Mouse (Mus musculus) adrenal gland (tissue): ENCODE measurements around the gene Mdm2.

Source experiments
- intact Hi-C: fragments of 180-260 bp; cut with DNase I; formaldehyde crosslinking; loops from one replicate; pipeline ENCODE4 v1.15.1; 2025

Gene Mdm2

DNA sequence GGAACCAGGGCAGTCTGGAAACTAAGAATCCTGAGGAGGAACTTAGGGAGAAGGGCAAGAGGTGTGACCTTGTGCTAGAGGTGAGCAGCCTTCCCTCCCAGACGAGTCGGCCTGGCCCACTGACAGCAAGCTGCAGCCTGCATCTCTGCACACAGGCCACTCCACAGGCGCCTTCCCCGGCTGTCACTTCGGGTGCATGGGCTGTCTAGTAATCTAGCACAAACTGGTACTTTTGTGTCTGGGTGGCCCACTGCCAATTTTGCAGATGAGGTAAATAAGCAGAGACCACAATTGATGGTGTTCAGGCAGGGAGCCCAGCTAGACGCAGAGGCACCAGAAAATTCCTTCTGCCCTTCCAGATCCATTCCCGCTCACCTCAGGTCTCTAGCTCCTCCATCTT, 37.9 kb downstream of the Mdm2 start:
- intact Hi-C loops = no loop called here

DNA sequence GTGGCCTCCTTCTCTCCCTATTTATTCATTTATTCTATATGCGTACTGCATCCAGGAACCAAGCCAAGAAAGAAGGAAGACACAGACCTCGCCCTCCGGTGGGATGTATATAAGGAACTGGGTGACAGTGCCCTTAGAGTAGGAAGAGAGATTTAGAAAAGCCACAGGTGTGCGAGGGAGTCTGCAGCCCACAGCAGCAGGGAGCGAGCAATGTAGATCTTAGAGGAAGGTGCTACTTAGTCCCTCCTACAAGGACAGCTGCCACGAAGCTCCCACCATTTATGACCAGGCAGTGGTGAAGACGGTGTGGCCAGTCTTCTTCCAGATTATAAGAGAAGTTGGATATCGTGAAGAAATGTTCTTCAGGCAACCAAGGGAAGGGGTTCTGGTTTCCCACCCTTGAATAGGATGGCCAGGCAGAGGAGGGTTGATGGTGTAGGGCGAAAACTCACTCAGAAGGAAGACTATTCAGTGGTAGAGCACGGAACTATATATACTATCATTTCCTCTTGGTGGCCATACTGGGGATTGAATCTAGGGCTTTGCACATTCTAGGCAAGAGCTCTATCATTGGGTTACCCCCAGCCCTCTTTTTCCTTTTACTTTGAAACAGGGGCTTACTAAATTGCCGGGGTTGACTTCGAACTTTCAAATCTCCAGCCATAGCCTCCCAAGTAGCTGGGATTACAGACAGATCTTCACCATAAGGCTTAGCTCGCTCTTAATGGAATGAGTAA, 38.5 kb downstream of the Mdm2 start:
- intact Hi-C loops = no loop called here

DNA sequence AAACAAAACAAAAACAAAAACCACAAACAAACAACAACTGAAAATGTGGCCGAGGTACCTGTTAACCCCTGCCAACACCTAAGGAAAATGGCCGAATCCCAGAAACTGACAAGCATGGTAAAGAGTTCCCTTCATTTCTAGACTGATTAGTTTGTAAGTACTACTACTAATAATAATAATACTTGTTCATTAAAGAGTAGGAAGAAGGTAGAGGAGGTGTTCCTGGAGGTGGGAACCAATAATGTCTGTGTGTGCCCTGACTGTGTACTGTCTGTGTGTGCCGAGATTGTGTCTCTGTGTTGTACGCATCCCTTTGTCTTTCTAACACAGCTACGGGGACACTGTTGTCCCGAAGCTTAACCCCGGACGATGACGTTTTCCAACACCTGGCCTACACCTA, 39.3 kb downstream of the Mdm2 start:
- intact Hi-C loops = no loop called here

DNA sequence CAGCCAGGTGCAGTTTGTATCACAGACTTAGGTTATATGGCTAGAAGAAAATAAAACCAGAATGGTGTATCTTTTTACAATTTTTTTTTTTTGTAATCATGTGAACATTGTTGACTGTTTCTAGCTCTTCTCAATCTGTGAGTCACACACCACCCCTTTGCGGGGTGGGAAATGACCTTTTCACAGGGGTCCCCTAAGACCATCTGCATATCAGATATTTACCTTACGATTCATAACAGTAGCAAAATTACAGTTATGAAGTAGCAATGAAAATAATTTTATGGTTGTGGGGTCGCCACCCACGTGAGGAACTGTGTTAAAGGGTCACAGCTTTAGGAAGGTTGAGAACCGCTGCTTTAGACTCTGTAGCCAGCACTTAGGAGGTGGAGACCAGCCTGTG, 39.8 kb downstream of the Mdm2 start:
- intact Hi-C loops = no loop called here

DNA sequence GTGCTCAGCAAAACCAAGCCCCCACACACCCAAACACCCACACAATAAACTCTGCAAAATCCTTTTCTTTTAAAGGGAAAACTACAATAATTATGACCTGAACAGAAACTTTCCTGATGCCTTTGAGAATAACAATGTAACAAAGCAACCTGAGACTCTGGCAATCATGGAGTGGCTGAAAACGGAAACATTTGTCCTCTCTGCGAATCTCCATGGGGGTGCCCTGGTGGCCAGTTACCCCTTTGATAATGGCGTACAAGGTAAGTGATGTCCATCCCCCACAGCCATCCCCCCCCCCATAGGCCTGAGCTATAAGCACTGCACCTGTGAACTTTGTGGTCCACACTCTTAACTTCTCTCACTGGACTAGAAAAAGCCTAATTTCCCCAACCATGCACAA, 40.5 kb downstream of the Mdm2 start:
- intact Hi-C loops = no loop called here

DNA sequence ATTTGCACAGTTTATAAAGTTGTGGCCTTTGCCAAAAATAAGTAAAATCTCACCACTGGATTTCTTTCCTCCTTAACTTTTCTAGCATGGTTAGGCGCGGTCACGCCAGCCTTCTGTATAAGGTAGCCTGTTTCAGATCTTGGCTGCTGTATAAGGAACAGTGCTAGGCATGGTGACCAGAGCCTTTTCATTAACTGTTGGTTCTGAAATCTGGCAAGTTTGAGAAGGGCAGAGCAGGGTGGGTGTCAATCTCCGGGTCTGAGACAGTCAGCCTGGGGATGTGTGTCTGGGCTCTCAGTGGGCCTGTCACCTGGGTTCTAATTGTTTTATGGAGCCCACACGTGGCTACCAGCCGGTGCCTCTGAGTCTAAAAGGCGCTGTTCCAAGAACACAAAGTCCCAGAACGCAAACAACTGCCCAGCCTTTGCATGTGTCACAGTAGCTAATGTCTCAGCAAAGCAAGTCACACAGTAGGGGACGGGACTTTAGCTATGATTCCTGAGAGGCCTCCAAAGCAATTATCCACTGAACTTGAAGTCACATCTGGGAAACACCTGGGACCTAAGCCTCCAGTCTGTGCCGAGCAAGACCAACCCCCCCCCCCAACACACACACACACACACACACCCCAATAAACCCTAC, 41.0 kb downstream of the Mdm2 start:
- intact Hi-C loops = no loop called here

DNA sequence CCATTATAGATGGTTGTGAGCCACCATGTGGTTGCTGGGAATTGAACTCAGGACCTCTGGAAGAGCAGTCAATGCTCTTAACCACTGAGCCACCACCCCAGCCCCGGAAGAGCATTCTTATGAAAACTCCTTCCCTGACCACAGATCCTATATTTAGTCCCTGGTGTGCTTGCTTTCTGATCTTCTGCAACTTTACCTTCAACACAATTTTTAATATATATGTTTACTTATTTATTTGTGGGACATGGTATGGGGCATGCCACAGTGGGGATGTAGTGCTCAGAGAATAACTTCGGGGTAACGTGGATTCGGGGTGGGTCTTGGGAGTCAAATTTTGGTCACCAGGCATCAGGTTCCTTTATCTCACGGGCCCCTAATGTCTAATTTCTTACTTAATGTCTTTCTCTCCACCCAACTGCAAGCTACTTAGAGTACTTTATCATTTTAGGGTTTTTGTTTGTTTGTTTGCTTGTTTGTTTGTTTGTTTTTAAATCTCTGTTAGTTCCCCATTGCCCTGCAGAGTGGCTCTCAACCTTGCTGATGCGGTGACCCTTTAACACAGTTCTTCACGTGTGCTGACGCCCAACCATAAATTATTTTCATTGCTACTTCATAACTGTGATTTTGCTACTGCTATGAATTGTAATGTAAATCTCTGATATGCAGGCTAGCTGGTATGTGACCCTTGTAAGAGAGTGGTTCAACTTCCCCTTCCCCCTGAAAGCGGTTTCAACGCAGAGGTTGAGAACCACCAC, 41.8 kb downstream of the Mdm2 start:
- intact Hi-C loops = no loop called here

DNA sequence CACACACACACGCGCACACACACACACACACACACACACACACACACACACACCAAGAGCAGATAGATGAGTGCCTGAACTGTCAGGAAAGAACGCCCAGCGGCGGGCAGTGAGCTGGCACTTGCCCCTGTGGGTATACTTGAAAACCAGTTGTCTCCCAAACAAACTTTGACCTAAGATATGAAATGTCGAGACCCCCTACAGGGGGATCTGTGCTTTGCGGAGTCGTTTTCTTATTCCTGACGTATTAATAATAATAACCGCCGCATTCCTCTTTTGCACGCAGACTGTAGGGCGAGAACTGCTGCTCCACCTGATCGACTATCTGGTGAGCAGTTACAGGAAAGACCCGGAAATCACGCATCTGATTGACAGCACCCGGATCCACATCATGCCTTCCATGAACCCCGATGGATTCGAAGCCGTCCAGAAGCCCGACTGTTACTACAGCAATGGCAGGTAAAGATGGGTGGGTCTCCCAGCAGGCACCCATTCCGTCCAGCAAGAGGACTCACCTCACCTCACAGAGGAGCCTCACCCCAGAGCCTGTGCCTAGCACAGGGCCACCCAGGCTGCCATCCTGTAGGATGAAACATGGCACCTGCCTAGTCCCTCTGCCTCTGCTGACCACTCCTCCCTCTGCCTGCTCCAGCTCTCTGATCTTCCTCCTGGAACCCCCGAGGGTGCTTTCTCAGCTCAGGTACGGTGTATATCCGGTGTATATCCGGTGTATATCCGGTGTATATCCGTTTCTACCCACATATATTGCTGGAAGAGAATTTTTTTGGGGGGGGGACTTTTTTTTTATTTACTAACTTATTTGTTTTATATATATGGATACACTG, 42.7 kb downstream of the Mdm2 start:
- intact Hi-C loops = no loop called here

DNA sequence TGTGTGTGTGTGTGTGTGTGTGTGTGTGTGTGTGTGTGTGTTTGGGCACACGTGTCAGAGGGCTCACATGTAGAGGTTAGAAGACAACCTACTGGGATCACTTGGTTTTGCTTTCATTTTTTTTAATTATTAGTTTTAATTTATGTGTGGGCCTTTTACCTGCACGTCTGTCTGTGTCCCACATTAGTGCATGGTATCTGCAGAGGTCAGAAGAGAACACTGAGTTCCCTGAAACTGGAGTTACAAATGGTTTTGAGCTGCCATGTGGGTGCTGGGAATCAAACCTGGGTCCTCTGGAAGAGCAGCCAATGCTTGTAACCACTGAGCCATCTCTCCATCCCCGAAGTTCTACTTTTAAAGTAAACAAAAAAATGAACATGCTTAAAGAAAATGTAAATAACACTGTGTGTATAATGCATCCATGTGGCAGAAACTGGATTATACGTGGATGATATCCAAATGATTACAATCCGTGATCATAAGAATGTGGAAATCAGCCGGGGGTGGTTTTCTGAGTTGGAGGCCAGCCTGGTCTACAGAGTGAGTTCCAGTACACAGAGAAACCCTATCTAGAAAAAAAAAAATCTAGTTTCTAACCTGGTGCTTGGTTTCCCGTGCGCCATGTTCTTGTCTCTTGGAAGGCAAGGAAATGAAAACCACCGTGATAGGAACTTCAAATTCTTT, 43.5 kb downstream of the Mdm2 start:
- intact Hi-C loops = no loop called here

DNA sequence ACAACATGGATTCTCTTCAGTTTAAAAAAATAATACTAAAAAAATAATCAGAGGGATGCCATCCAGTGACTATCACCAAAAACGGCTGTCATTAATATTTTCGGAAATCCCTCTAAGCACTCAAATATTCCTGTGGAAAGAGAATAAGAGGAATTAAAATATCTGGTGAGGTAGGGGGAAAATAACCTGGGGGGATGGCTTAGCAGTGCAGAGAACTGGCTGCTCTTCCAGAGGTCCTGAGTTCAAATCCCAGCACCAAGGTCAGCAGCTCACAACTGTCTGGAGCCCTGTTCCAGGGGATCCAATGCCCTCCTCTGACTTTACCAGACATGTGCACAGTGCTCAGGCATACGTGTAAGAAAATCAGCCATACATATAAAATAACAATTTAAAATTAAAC, 44.2 kb downstream of the Mdm2 start:
- intact Hi-C loops = no loop called here

DNA sequence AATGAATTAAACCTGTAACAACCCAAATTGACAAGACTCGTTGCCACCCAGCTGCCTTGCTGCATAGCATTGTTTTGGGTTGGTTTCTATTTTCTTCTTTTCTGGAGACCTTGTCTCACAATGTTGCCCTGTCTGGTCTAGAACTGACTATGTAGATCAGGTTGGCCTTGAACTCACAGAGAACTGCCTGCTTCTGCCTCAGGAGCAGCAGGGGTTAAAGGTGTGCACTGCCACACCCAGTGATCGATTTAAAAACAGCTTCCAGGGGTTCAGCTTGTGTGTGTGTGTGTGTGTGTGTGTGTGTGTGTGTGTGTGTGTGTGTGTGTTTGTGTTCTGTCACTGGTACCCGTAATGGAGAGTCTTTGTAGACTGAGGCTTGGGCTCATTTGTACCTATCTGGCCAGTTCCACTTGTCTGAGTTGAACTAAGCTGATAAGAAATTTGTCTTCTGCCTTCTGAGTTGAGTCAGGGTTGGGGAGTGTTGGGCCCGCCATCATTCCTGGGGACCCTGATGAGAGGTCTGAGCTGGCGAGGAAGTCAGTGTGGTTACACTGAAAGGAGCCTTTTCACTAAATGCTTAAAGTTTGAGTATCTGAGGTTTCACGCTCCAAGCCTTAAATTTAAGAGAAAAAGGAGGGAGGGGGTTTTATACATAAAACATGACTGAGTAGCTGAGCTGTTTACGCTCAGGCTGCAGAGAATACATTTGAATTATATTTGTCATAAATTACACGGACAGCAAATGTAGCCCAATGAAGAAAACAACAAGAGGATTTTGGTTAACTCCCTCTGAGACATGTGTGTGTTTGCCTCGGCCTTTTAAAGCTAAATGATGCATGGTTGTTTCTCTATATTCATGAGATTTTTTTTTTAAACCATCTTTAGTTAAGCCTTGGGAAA, 44.9 kb downstream of the Mdm2 start:
- intact Hi-C loops = no loop called here

DNA sequence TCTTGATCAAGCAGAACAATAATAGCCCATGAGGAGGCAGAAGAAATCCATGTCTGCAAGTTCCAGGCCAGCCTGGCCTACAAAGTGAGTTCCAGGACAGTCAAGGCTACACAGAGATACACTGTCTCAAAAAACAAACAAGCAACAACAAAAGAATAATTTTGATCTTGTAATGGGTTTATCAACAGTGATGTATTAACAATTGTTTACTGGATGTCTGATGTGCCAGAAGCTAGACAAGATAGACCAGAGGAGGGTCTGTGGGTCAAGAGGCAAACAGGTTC, 45.7 kb downstream of the Mdm2 start:
- intact Hi-C loops = no loop called here

DNA sequence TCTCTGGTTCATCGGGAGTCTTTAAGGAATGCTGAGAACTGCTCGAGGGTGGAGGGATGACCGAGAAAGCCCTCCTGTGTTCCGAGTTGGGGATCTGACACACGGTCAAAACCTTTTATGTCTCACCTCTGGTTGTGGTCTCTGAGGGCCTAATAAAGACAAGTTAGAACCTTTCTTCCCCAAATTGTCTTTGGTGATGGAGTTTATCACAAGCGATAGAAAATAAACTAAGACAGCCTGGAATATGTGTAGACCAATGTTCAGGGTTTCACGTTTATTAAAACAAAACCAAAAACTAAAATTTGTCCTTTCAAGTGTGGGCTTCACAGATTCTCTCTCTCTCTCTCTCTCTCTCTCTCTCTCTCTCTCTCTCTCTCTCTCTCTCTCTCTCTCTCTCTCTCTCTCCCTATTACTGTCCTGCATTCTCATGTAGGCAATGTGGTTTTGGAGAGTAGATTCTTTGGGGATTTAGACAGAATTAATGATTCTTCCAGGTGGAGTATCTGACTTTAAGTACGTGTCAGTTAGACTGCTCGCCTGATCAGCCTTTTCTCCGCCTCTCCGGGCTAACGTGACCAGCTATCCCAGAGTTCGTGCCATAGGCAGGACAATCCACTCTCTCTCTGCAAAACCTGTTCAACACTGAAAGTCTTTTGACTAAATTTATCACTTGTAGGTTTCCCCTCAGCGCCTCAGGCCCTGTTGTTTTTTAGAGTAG, 46.2 kb downstream of the Mdm2 start:
- intact Hi-C loops = no loop called here

DNA sequence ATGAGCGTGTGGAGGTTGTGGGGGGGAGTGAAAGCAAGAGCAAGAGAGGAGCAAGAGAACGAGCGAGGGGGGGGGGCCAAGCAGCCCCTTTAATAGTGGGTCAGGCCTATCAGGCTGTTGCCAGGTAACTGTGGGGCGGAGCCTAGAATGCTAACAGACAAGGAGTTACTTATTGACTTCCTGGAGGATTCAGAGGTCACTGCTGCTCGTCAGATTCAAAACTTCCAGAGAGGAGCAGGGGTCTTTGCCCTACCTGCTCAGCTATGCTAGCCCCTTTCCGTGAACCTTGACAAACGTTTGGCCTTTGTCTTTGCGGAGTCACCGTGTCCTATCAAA, 46.7 kb downstream of the Mdm2 start:
- intact Hi-C loops = no loop called here

DNA sequence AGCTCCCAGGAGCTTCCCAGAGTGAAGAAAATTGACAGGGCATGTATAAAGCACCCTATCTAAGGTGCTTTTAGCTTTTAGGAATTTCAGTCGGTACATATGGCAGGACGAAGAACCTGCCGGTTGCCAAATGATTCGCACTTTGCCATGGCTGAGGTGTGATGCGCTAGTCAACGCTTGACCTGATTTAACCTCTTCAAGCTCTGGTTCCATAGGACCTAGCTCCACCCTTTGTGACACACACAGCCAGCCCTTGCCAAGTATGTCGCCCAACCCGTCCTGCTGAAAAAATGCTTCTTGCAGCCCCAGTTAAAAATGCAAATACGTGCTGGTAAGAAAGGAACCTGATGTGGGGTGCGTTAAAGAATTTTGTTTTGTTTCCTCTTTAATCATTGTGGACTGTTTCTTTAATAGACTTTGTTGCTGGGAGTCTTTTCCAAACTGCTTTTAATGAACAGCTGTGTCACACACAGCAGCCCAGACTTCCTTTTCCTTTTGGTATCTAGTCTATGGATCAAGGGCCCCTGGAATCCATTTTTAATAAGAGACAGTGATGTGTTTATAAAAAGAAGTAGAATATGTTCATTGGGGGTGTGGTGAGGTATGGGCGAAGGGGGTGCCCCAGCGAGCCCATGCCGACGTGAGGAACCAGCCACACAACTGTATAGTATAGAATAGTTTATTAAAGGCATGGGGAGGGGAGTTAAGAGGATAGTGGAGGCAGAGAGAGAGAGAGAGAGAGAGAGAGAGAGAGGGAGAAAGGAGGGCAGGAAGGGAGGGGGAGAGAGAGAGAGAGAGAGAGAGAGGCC, 47.3 kb downstream of the Mdm2 start:
- intact Hi-C loops = no loop called here

DNA sequence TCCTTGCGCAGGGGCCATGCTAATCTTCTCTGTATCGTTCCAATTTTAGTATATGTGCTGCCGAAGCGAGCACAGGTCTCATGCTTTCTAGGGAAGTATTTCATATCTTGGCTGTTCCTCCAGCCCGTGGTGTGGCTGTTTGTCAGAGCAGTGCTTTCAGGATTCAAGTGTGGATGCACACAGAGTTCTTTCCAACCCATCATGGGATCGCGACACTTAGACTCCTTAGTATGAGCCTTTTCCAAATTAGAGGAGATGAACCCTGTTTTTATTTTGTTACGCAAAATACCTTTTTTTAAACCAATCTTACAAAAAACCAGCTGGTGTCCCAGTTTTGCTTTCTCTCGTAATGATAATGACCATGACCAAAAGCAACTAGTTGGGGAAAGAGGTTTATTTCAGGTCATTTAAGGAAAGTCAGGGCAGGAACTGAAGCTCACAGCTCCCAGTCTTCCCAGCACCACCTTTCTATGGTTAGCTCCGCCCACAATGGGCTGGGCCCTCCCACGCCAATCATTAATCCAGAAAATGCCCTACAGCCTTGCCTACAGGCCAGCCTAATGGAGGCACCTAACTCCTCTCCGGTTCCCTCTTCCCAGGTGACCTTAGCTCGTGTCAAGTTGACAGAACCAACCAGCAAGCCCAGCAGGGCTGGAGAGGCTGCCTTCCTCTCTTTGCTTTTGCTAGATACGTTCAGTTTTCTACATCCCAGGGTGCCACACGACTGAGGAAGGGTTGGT, 48.1 kb downstream of the Mdm2 start:
- intact Hi-C loops = no loop called here

DNA sequence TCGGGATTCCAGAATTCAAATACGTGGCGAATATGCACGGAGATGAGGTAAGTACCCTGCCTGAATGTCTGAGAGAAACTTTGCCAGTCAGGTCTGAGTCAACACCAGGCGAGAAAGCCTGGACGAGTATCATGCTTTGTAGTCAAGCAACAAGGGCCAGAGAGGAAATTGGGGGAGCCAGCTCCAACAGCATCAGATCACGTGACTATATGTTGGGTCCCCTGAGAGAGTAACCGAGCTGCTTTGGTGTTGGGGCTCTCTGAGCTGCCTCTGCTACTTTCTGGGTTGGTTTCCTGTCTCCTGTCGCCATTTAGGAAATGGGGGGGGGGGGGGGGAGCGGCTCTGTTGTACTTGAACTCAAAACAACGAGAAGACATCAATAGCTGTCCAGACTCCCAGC, 50.7 kb downstream of the Mdm2 start:
- intact Hi-C loops = no loop called here

DNA sequence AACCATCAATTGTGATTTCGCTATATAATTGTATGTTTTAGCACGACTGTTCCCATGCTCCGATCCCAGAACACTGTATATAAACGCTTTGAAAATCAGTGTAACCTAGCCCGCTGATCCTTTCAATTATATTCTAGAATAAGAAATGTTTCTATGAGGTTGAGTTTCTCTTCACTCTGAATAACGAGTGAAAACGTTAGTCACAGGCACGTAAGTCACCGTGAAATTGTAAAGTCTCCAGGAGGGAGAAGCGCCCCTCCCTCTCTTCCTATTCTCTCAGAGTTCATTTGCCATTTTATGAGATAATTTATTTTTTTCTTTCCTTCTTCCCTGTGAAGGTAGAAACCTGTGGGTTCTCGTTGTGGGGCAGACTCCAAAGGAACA, 51.1 kb downstream of the Mdm2 start:
- intact Hi-C loops = no loop called here
